Mouse (Mus musculus) stomach, embryonic 16.5 days (tissue): ENCODE results near the gene Neurl4. TPM values are rescaled to one million over a fixed set of nuclear protein-coding genes. Genes with fewer than 3 reads are reported as not detected.

ENCODE experiments used
- ATAC-seq: fragments of 200-750 bp; cut with Nextera tagmentation; 2 replicates; pipeline ENCODE4 v1.8.0; 2017; ENCODE audit warnings: moderate number of reproducible peaks, moderate TSS enrichment; ENCODE audit not compliant: insufficient read depth, low FRiP score
- H3K27ac ChIP-seq: fragments of 300-500 bp; sonication (generic); 2 replicates; pipeline ENCODE4 v1.5.1; 2014; ENCODE audit warnings: low read length
- H3K27me3 ChIP-seq: fragments of 300-500 bp; sonication (generic); 2 replicates; pipeline ENCODE4 v1.6.1; 2014; ENCODE audit warnings: low read length, control low read depth, mixed read lengths; ENCODE audit not compliant: control insufficient read depth, insufficient read depth
- H3K36me3 ChIP-seq: fragments of 300-500 bp; sonication (generic); 2 replicates; pipeline ENCODE4 v1.6.1; 2014; ENCODE audit warnings: low read length; ENCODE audit not compliant: control insufficient read depth, insufficient read depth
- H3K4me1 ChIP-seq: fragments of 300-500 bp; sonication (generic); 2 replicates; pipeline ENCODE4 v1.6.1; 2014; ENCODE audit warnings: low read length, control low read depth, mixed read lengths; ENCODE audit not compliant: control insufficient read depth, insufficient read depth
- H3K4me2 ChIP-seq: fragments of 300-500 bp; sonication (generic); 2 replicates; pipeline ENCODE4 v1.6.1; 2014; ENCODE audit warnings: low read depth, low read length, mixed read lengths
- H3K4me3 ChIP-seq: fragments of 300-500 bp; sonication (generic); replicated peaks from 2 replicates; pipeline ENCODE4 v1.5.1; 2014; ENCODE audit warnings: mild to moderate bottlenecking, low read length
- H3K9ac ChIP-seq: fragments of 300-500 bp; sonication (generic); 2 replicates; pipeline ENCODE4 v1.6.1; 2014; ENCODE audit warnings: low read length
- H3K9me3 ChIP-seq: fragments of 300-500 bp; sonication (generic); replicated peaks from 2 replicates; pipeline ENCODE4 v1.6.1; 2016; ENCODE audit warnings: low read length, control low read depth; ENCODE audit not compliant: control insufficient read depth
- WGBS: fragments of 180-500 bp; shearing (Covaris S2); extraction: QIAGEN DNeasy Blood & Tissue Kit; methylation state at CpG from one replicate; pipeline ENCODE4 v1.1.7; 2014; 5-methylcytosine and 5-hydroxymethylcytosine counted together
- polyA plus RNA-seq: library from polyadenylated mRNA; unstranded; fragments of >200 nt; fragmentation: Nextera tagmentation; extraction: Ambion mirVana; gene quantifications from 2 replicates; pipeline ENCODE4 v1.2.1, GENCODE M21; 2015

Neurl4 gene
- polyA plus RNA-seq, 1 experiment from 2014 or later: 7.5 TPM

GRCm38 (mm10) chr11:69938401-69938979 lies 37.6 kb downstream of the Neurl4 start:
- no peaks in the 10 kb centered on the region; the same call in 1 of the 2 replicates for H3K27me3 ChIP-seq
- H3K4me1 ChIP-seq: peaks cover 27% of the 10 kb centered on the region
- H3K9me3 ChIP-seq: no peaks in the 10 kb centered on the region
- H3K27ac ChIP-seq: no peak overlapping the region
- 33% methylated on average over 9 of the region's 9 CpGs for WGBS
- no peak overlapping the region for H3K4me3 ChIP-seq
- H3K9ac ChIP-seq: no peak overlapping the region; the same call in 1 of the 2 replicates
- ATAC-seq: no peak
- no peaks in the 10 kb centered on the region for H3K36me3 ChIP-seq
- H3K4me2 ChIP-seq: no peak overlapping the region

DNA sequence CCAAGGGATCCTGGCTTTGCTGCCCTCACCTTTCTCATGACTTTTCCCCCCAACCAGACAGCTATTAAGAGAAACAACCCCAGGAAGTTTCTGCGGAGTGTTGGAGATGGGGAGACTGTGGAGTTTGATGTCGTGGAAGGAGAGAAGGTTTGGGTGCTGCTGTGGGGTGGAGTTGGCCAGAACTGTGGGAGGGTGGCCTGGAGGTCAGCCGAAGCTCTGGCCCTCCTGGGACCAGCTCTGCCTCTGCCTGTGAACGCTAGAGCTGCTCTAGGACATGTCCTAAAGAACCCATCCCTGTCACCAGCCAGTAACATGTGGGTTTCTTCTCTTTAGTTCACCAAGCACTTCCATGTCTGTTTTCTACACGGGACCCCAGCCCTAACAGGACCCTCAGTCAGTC lies 38.3 kb downstream of the Neurl4 start:
- H3K9ac ChIP-seq: no peak overlapping the region
- H3K27me3 ChIP-seq: no peaks in the 10 kb centered on the region; the same call in 1 of the 2 replicates
- no peak overlapping the region for H3K4me2 ChIP-seq
- no peaks in the 10 kb centered on the region for H3K36me3 ChIP-seq
- no peaks in the 10 kb centered on the region for H3K9me3 ChIP-seq
- 59% methylated on average over 5 of the region's 5 CpGs for WGBS
- H3K27ac ChIP-seq: no peak overlapping the region
- no peak overlapping the region for H3K4me3 ChIP-seq
- H3K4me1 ChIP-seq: peaks cover 27% of the 10 kb centered on the region
- no peak for ATAC-seq

DNA sequence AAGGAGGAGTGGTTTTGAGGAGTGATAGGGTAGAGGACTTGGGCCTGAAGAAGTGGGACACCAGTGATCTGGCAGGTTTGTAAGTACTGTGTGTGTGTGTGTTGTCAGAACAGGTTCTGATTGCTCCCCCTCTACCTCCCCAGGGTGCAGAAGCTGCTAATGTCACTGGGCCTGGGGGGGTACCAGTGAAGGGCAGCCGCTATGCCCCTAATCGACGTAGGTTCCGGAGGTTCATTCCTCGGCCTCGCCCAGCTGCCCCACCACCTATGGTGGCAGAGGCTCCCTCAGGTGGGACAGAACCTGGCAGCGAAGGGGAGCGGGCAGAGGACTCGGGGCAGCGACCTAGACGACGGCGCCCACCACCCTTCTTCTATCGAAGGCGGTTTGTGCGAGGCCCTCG lies 38.9 kb downstream of the Neurl4 start:
- WGBS: 93% methylated on average over 17 of the region's 17 CpGs
- H3K9ac ChIP-seq: no peak overlapping the region

DNA sequence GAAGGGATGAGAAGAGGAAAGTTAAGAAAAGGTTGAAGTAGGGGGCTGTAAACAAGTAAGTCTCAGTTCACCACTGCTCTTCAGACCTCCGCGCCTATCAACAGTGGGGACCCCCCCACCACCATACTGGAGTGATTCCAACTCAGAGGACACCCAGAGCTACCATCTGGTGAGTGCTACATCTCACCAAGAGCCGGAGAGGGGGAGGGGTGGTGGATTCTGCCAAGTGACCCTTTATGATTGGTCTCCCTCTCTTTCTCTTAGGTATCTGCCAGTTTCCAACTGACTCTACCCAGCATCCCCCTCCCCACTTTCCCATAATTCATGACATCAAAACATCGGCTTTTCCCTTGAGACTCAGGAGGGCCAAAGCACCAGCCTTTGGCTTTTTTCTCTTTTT lies 40.1 kb downstream of the Neurl4 start:
- no peak overlapping the region for H3K4me2 ChIP-seq
- no peaks in the 10 kb centered on the region for H3K9me3 ChIP-seq
- H3K4me3 ChIP-seq: no peak overlapping the region
- H3K4me1 ChIP-seq: peaks cover 17% of the 10 kb centered on the region
- no peaks in the 10 kb centered on the region; the same call in 1 of the 2 replicates for H3K27me3 ChIP-seq
- H3K27ac ChIP-seq: no peak overlapping the region
- H3K36me3 ChIP-seq: 0 out of 2 replicates have a peak, but pooled peaks cover 8% of the 10 kb centered on the region
- no peak overlapping the region for H3K9ac ChIP-seq
- no peak for ATAC-seq
- WGBS: 70% methylated on average over 4 of the region's 4 CpGs

More for the DNA sequence above, 38.9 kb downstream of the Neurl4 start:
- Histone ChIP-seq H3K27me3 (no peaks in the 10 kb centered on the region; the same call in 1 of the 2 replicates), H3K9me3 (no peaks in the 10 kb centered on the region), H3K36me3 (0 out of 2 replicates have a peak, but pooled peaks cover 2% of the 10 kb centered on the region), H3K27ac (no peak overlapping the region), H3K4me2 (no peak overlapping the region), H3K4me3 (no peak overlapping the region), H3K4me1 (peaks cover 24% of the 10 kb centered on the region)
- ATAC-seq: no peak

DNA sequence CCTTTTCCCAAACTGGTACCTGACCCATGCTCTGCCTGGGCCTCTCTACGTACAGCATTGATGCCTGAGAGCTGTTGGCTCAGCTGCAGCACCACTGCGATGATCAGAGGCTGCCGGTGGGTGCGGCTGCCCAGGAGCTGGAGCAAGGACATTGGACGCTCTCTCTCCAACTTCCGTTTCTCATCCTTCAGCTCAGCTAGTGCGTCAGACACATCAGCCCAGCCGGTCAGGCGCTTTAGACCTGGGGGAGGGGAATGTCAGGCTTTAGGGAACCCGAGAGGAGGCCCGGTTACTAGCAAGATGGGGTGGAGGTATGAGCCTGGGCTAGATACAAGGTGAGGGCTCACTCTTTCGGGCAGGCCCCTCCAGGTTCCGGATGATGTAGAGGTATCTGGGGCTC lies 44.3 kb downstream of the Neurl4 start:
- 73% methylated on average over 13 of the region's 13 CpGs for WGBS
- Histone ChIP-seq H3K4me3 (peak overlapping the region; percentile 65; the same call in 1 of the 2 replicates), H3K9ac (0 out of 2 replicates have a peak overlapping the region, but pooled peaks have one; percentile 2), H3K4me2 (peak overlapping the region; percentile 77; the same call in 1 of the 2 replicates), H3K27ac (no peak overlapping the region), H3K27me3 (no peaks in the 10 kb centered on the region), H3K4me1 (peaks cover 26% of the 10 kb centered on the region), H3K36me3 (0 out of 2 replicates have a peak, but pooled peaks cover 8% of the 10 kb centered on the region), H3K9me3 (no peaks in the 10 kb centered on the region)
- no peak for ATAC-seq

- peak overlapping the region; percentile 87 for H3K27ac ChIP-seq
Observed at GRCm38 (mm10) chr11:69945997-69946891, 45.4 kb downstream of the Neurl4 start.

GRCm38 (mm10) chr11:69947337-69948065 lies 46.6 kb downstream of the Neurl4 start:
- peak overlapping the region; percentile 87 for H3K27ac ChIP-seq
- peak; percentile 46; the same call in 1 of the 2 replicates for ATAC-seq
- H3K27me3 ChIP-seq: no peaks in the 10 kb centered on the region
- peak overlapping the region; percentile 65 for H3K4me3 ChIP-seq
- peak overlapping the region; percentile 77 for H3K4me2 ChIP-seq
- 0 out of 2 replicates have a peak, but pooled peaks cover 8% of the 10 kb centered on the region for H3K36me3 ChIP-seq
- 4% methylated on average over 29 of the region's 29 CpGs for WGBS
- peaks cover 26% of the 10 kb centered on the region for H3K4me1 ChIP-seq
- H3K9me3 ChIP-seq: no peaks in the 10 kb centered on the region
- H3K9ac ChIP-seq: peak overlapping the region; percentile 68

More at GRCm38 (mm10) chr11:69945997-69946891, 45.4 kb downstream of the Neurl4 start:
- H3K36me3 ChIP-seq: 0 out of 2 replicates have a peak, but pooled peaks cover 8% of the 10 kb centered on the region
- peak overlapping the region; percentile 77 for H3K4me2 ChIP-seq
- peak overlapping the region; percentile 68 for H3K9ac ChIP-seq
- no peaks in the 10 kb centered on the region for H3K9me3 ChIP-seq
- H3K27me3 ChIP-seq: no peaks in the 10 kb centered on the region
- no peak for ATAC-seq
- peaks cover 26% of the 10 kb centered on the region for H3K4me1 ChIP-seq
- peak overlapping the region; percentile 65 for H3K4me3 ChIP-seq
- WGBS: 79% methylated on average over 18 of the region's 18 CpGs

GRCm38 (mm10) chr11:69948066-69948762 lies 47.3 kb downstream of the Neurl4 start, which contains the start of gene Slc2a4:
TSS of gene Slc2a4 (minus strand) at chr11:69948188.
- peak; percentile 94 for ATAC-seq
- under 1% methylated on average over 34 of the region's 34 CpGs for WGBS
- Histone ChIP-seq H3K9ac (peak within 1 kb of the TSS; percentile 68), H3K36me3 (0 out of 2 replicates have a peak, but pooled peaks cover 8% of the 10 kb centered on the region), H3K4me1 (peaks cover 26% of the 10 kb centered on the region), H3K4me2 (peak within 1 kb of the TSS; percentile 77), H3K27ac (peak within 1 kb of the TSS; percentile 87), H3K4me3 (peak within 1 kb of the TSS; percentile 65), H3K27me3 (no peaks in the 10 kb centered on the region), H3K9me3 (no peaks in the 10 kb centered on the region)
